Mouse (Mus musculus): Measurements from ENCODE around the gene Rnase11. TPM values are rescaled to one million over a fixed set of nuclear protein-coding genes. Genes with fewer than 3 reads are reported as not detected.

Rnase11 gene
- polyA plus RNA-seq, 1 experiment, result not detected

- TF ChIP-seq CTCF (IDR thresholded peaks at IDR 0.05; ENCODE audit: insufficient read depth, low read length) (no peak), POLR2A (IDR thresholded peaks at IDR 0.05; ENCODE audit: borderline replicate concordance, extremely low read depth, low read depth, low read length) (peak; percentile 42; the same call in 1 of the 2 replicates)
- peaks cover 13% of the 10 kb centered on the region for H3K4me1 ChIP-seq (ENCODE audit: control insufficient read depth, insufficient read depth, low read length)
- H3K4me3 ChIP-seq (replicated peaks; ENCODE audit: extremely low read depth, low read depth, low read length), result peak within 1 kb of the TSS; percentile 93
- 5% methylated on average over 33 of the region's 33 CpGs for WGBS
- peak; percentile 71 for DNase-seq
Observed at GRCm38 (mm10) chr14:51090921-51091900, 41.2 kb upstream of the Rnase11 start, which contains the start of the genes Rnase4 and Ang. Gene Rnase4, plus strand, starts transcription at chr14:51091077. Gene Ang, plus strand, starts transcription at chr14:51091150.

DNA sequence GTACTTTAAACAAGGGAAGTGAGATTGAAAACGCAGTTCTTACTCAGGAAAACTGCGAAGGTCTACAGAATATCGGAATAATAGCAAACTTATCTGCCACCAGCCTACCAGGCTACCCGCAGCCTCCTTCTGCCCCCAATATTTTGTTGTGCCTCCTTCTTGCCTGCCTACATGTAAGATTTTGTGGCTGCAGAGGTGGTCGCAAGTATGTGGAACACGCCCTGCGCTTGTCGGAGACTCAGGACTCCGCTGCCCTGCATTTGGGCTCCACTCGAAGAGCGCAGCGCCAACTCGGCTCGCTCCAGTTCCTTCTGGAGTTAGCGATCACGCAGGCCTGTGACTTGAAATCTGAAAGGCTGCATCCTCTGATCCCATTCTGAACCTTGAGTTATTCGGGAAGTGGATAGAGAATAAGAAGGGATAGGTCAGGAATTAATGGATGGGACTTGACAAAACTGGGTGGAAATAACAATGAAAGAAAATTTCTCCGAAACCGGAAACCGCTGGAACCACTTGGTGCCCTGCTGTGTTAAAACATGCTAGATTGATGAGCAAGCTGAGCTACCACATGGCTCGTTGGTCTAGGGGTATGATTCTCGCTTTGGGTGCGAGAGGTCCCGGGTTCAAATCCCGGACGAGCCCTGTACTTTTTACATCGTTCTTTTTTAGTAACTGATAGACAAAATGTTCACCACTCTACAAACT, 40.3 kb upstream of the Rnase11 start:
- peak; percentile 17; the same call in 1 of the 2 replicates for TF ChIP-seq POLR2A (IDR thresholded peaks at IDR 0.05; ENCODE audit: borderline replicate concordance, extremely low read depth, low read depth, low read length)
- no peak for TF ChIP-seq CTCF (IDR thresholded peaks at IDR 0.05; ENCODE audit: insufficient read depth, low read length)
- WGBS, result under 1% methylated on average over 27 of the region's 27 CpGs
- Histone ChIP-seq H3K4me3 (replicated peaks; ENCODE audit: extremely low read depth, low read depth, low read length) (peak overlapping the region; percentile 93), H3K4me1 (ENCODE audit: control insufficient read depth, insufficient read depth, low read length) (peaks cover 10% of the 10 kb centered on the region)
- DNase-seq, result peak; percentile 83

- Histone ChIP-seq H3K4me1 (ENCODE audit: control insufficient read depth, insufficient read depth, low read length) (peaks cover 7% of the 10 kb centered on the region; the same call in 1 of the 2 replicates), H3K4me3 (replicated peaks; ENCODE audit: extremely low read depth, low read depth, low read length) (peak overlapping the region; percentile 93)
- no peak for TF ChIP-seq POLR2A (IDR thresholded peaks at IDR 0.05; ENCODE audit: borderline replicate concordance, extremely low read depth, low read depth, low read length)
- no peak for TF ChIP-seq CTCF (IDR thresholded peaks at IDR 0.05; ENCODE audit: insufficient read depth, low read length)
- no peak for DNase-seq
- WGBS, result under 1% methylated on average over 15 of the region's 15 CpGs
Observed at GRCm38 (mm10) chr14:51089674-51090076, 39.7 kb upstream of the Rnase11 start.

- TF ChIP-seq CTCF (IDR thresholded peaks at IDR 0.05; ENCODE audit: insufficient read depth, low read length) (0 out of 2 replicates have a peak, but pooled peaks have one; percentile 10), POLR2A (IDR thresholded peaks at IDR 0.05; ENCODE audit: borderline replicate concordance, extremely low read depth, low read depth, low read length) (no peak)
- DNase-seq, result peak; percentile 95
- under 1% methylated on average over 34 of the region's 34 CpGs for WGBS
- H3K4me1 ChIP-seq (ENCODE audit: control insufficient read depth, insufficient read depth, low read length), result peaks cover 6% of the 10 kb centered on the region; the same call in 1 of the 2 replicates
- peak overlapping the region; percentile 93 for H3K4me3 ChIP-seq (replicated peaks; ENCODE audit: extremely low read depth, low read depth, low read length)
Observed at GRCm38 (mm10) chr14:51088970-51089673, 39.2 kb upstream of the Rnase11 start.

- peak; percentile 82 for DNase-seq
- Histone ChIP-seq H3K4me3 (replicated peaks; ENCODE audit: extremely low read depth, low read depth, low read length) (peak overlapping the region; percentile 93), H3K4me1 (ENCODE audit: control insufficient read depth, insufficient read depth, low read length) (peaks cover 5% of the 10 kb centered on the region; the same call in 1 of the 2 replicates)
- TF ChIP-seq POLR2A (IDR thresholded peaks at IDR 0.05; ENCODE audit: borderline replicate concordance, extremely low read depth, low read depth, low read length) (no peak), CTCF (IDR thresholded peaks at IDR 0.05; ENCODE audit: insufficient read depth, low read length) (no peak)
- WGBS, result 2% methylated on average over 23 of the region's 23 CpGs
Observed at GRCm38 (mm10) chr14:51088166-51088969, 38.4 kb upstream of the Rnase11 start.

- TF ChIP-seq POLR2A (IDR thresholded peaks at IDR 0.05; ENCODE audit: borderline replicate concordance, extremely low read depth, low read depth, low read length) (no peak), CTCF (IDR thresholded peaks at IDR 0.05; ENCODE audit: insufficient read depth, low read length) (no peak)
- Histone ChIP-seq H3K4me1 (ENCODE audit: control insufficient read depth, insufficient read depth, low read length) (peaks cover 5% of the 10 kb centered on the region; the same call in 1 of the 2 replicates), H3K4me3 (replicated peaks; ENCODE audit: extremely low read depth, low read depth, low read length) (no peak overlapping the region)
- WGBS, result 25% methylated on average over 9 of the region's 9 CpGs
- no peak for DNase-seq
Observed at GRCm38 (mm10) chr14:51087762-51088161, 37.8 kb upstream of the Rnase11 start.

GRCm38 (mm10) chr14:51085911-51086310, 35.9 kb upstream of the Rnase11 start:
- 84% methylated on average over 4 of the region's 4 CpGs for WGBS
- Histone ChIP-seq H3K4me1 (ENCODE audit: control insufficient read depth, insufficient read depth, low read length) (peaks cover 5% of the 10 kb centered on the region; the same call in 1 of the 2 replicates), H3K4me3 (replicated peaks; ENCODE audit: extremely low read depth, low read depth, low read length) (no peak overlapping the region)
- DNase-seq, result no peak
- TF ChIP-seq POLR2A (IDR thresholded peaks at IDR 0.05; ENCODE audit: borderline replicate concordance, extremely low read depth, low read depth, low read length) (no peak), CTCF (IDR thresholded peaks at IDR 0.05; ENCODE audit: insufficient read depth, low read length) (no peak)

GRCm38 (mm10) chr14:51085086-51085485, 35.1 kb upstream of the Rnase11 start:
- TF ChIP-seq POLR2A (IDR thresholded peaks at IDR 0.05; ENCODE audit: borderline replicate concordance, extremely low read depth, low read depth, low read length) (no peak), CTCF (IDR thresholded peaks at IDR 0.05; ENCODE audit: insufficient read depth, low read length) (no peak)
- 77% methylated on average over 2 of the region's 2 CpGs for WGBS
- peaks cover 5% of the 10 kb centered on the region; the same call in 1 of the 2 replicates for H3K4me1 ChIP-seq (ENCODE audit: control insufficient read depth, insufficient read depth, low read length)
- no peak overlapping the region for H3K4me3 ChIP-seq (replicated peaks; ENCODE audit: extremely low read depth, low read depth, low read length)
- DNase-seq, result no peak
